Mouse (Mus musculus): Measurements from ENCODE around the gene St5. TPM values are rescaled to one million over a fixed set of nuclear protein-coding genes. Genes with fewer than 3 reads are reported as not detected.

St5 gene
- 58.9 and 61.8 TPM in 2 replicates for polyA plus RNA-seq (2015; fragmentation: Nextera tagmentation; extraction: Ambion mirVana)

DNA sequence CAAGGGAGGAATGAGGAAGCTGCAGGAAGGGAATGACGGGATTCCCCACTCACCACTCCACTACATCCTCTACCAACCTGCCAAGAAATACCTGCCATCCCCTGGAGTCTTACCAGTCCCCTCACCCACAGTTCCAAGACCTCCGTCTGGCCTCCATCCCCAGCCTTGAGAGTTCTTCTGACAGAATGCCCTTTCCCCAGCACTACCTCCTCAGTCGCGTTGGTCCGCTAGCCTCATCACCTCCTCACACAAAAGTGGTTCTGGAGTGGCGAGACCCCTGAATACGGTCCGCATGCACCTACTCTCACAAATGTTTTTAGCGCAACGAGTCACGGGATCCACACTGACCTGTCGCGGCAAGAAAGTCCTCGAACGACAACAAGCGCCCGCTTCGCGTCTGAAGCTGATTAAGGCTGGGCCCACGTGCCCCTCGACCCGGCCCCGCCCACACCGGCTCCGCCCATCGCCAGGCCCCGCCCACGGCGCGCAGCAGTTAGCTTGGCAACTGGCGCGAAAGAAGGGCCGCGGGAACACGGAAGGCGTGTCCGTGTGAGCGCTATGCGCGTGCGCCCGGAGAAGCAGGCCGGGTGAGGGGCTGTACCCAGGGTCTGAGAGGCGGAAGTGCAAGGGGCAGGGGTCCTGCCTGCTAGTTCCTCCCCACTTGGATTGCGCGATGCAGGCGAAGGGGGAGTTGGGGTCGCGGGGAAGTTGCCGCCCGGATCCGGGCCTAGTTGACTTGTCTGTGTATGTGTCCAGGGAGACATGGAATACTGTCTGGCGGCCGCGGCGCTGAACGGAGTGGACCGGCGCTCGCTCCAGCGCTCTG, at the start of gene St5, which contains the start of gene Akip1:
Gene St5 (minus strand): TSS at position 416 of the 826 bp plus-strand sequence.
Gene Akip1 (plus strand): TSS at position 501 of the 826 bp plus-strand sequence.
- peak within 1 kb of the TSS; percentile 61 for H3K9ac ChIP-seq (replicated peaks; ENCODE audit: low read depth)
- WGBS: 1% methylated on average over 58 of the region's 61 CpGs
- peak; percentile 93 for ATAC-seq
- H3K4me2 ChIP-seq (replicated peaks; ENCODE audit: low read depth, low read length): peak within 1 kb of the TSS; percentile 58
- H3K4me3 ChIP-seq (ENCODE audit: low read depth, low read length): peak within 1 kb of the TSS; percentile 75
- peak; percentile 98 for DNase-seq (ENCODE audit: low spot score)
- no peaks in the 10 kb centered on the region for H3K9me3 ChIP-seq (ENCODE audit: low read length)
- H3K36me3 ChIP-seq (ENCODE audit: insufficient read depth, low read length): no peaks in the 10 kb centered on the region
- H3K27ac ChIP-seq (ENCODE audit: low read length): peak within 1 kb of the TSS; percentile 81
- TF ChIP-seq CTCF (IDR thresholded peaks at IDR 0.05): no peak; the same call in 1 of the 2 replicates
- TF ChIP-seq EP300 (IDR thresholded peaks at IDR 0.05): no peak
- H3K27me3 ChIP-seq (replicated peaks; ENCODE audit: insufficient read depth, low read length): no peaks in the 10 kb centered on the region
- peaks cover 11% of the 10 kb centered on the region for H3K4me1 ChIP-seq (ENCODE audit: insufficient read depth, low read depth, low read length)

GRCm38 (mm10) chr7:109752008-109752925, 48.9 kb upstream of the St5 start, which contains the start of gene Tmem9b:
Gene Tmem9b (minus strand): TSS chr7:109752875.
- H3K36me3 ChIP-seq (ENCODE audit: insufficient read depth, low read length): no peaks in the 10 kb centered on the region
- peak within 1 kb of the TSS; percentile 83 for H3K4me3 ChIP-seq (ENCODE audit: low read depth, low read length)
- peaks cover 12% of the 10 kb centered on the region for H3K4me1 ChIP-seq (ENCODE audit: insufficient read depth, low read depth, low read length)
- H3K4me2 ChIP-seq (replicated peaks; ENCODE audit: low read depth, low read length): peak within 1 kb of the TSS; percentile 74
- WGBS: 2% methylated on average over 67 of the region's 74 CpGs
- ATAC-seq (peak; percentile 93), DNase-seq (ENCODE audit: low spot score) (peak; percentile 89)
- TF ChIP-seq CTCF (IDR thresholded peaks at IDR 0.05) (peak; percentile 47), EP300 (IDR thresholded peaks at IDR 0.05) (no peak)
- peak within 1 kb of the TSS; percentile 89 for H3K27ac ChIP-seq (ENCODE audit: low read length)
- H3K9ac ChIP-seq (replicated peaks; ENCODE audit: low read depth): peak within 1 kb of the TSS; percentile 73
- no peaks in the 10 kb centered on the region for H3K27me3 ChIP-seq (replicated peaks; ENCODE audit: insufficient read depth, low read length)
- H3K9me3 ChIP-seq (ENCODE audit: low read length): no peaks in the 10 kb centered on the region

GRCm38 (mm10) chr7:109751427-109752007, 48.1 kb upstream of the St5 start:
- 0 out of 2 replicates have a peak, but pooled peaks cover under 1% of the 10 kb centered on the region for H3K36me3 ChIP-seq (ENCODE audit: insufficient read depth, low read length)
- TF ChIP-seq CTCF (IDR thresholded peaks at IDR 0.05): no peak
- TF ChIP-seq EP300 (IDR thresholded peaks at IDR 0.05): no peak
- peak overlapping the region; percentile 73 for H3K9ac ChIP-seq (replicated peaks; ENCODE audit: low read depth)
- peak overlapping the region; percentile 83 for H3K4me3 ChIP-seq (ENCODE audit: low read depth, low read length)
- WGBS: 1% methylated on average over 13 of the region's 13 CpGs
- no peaks in the 10 kb centered on the region for H3K27me3 ChIP-seq (replicated peaks; ENCODE audit: insufficient read depth, low read length)
- ATAC-seq (no peak; the same call in 1 of the 2 replicates), DNase-seq (ENCODE audit: low spot score) (peak; percentile 7)
- peak overlapping the region; percentile 74 for H3K4me2 ChIP-seq (replicated peaks; ENCODE audit: low read depth, low read length)
- peaks cover 12% of the 10 kb centered on the region for H3K4me1 ChIP-seq (ENCODE audit: insufficient read depth, low read depth, low read length)
- H3K9me3 ChIP-seq (ENCODE audit: low read length): no peaks in the 10 kb centered on the region
- H3K27ac ChIP-seq (ENCODE audit: low read length): peak overlapping the region; percentile 89

- Histone ChIP-seq H3K9me3 (ENCODE audit: low read length) (no peaks in the 10 kb centered on the region), H3K9ac (replicated peaks; ENCODE audit: low read depth) (no peak overlapping the region), H3K4me3 (ENCODE audit: low read depth, low read length) (no peak overlapping the region), H3K4me2 (replicated peaks; ENCODE audit: low read depth, low read length) (no peak overlapping the region), H3K36me3 (ENCODE audit: insufficient read depth, low read length) (peaks cover 21% of the 10 kb centered on the region), H3K4me1 (ENCODE audit: insufficient read depth, low read depth, low read length) (peaks cover 6% of the 10 kb centered on the region), H3K27ac (ENCODE audit: low read length) (no peak overlapping the region), H3K27me3 (replicated peaks; ENCODE audit: insufficient read depth, low read length) (no peaks in the 10 kb centered on the region)
- TF ChIP-seq EP300 (IDR thresholded peaks at IDR 0.05) (no peak), CTCF (IDR thresholded peaks at IDR 0.05) (peak; percentile 63)
- WGBS: 35% methylated on average over 1 of the region's 1 CpGs
- DNase-seq (ENCODE audit: low spot score) (peak; percentile 62), ATAC-seq (no peak)
Observed at GRCm38 (mm10) chr7:109747747-109748146, 44.3 kb upstream of the St5 start.

DNA sequence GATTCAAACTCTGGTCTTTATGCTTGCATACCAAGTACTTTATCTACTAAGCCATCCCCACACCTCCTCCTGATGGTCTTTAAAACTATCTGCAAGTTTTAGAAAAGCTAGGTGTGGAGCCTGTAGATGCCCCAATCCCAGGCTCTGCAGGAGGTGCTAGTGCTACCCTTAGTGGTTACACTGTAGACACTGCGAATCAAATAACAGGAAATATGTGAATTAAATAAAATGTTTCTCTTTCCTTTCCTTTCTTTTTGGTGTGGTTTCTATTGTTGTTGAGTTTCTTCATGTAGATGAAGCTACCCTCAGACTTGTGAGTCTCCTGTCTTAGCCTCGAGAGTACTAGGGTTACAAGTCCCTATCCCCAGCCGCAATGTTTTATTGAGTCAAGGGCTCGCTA, 38.3 kb upstream of the St5 start:
- no peaks in the 10 kb centered on the region for H3K9me3 ChIP-seq (ENCODE audit: low read length)
- no peak overlapping the region for H3K9ac ChIP-seq (replicated peaks; ENCODE audit: low read depth)
- DNase-seq (ENCODE audit: low spot score) (no peak), ATAC-seq (no peak)
- H3K4me2 ChIP-seq (replicated peaks; ENCODE audit: low read depth, low read length): no peak overlapping the region
- H3K4me3 ChIP-seq (ENCODE audit: low read depth, low read length): no peak overlapping the region
- H3K27ac ChIP-seq (ENCODE audit: low read length): no peak overlapping the region
- no peaks in the 10 kb centered on the region for H3K27me3 ChIP-seq (replicated peaks; ENCODE audit: insufficient read depth, low read length)
- peaks cover 30% of the 10 kb centered on the region for H3K36me3 ChIP-seq (ENCODE audit: insufficient read depth, low read length)
- 83% methylated on average over 4 of the region's 4 CpGs for WGBS
- no peak for TF ChIP-seq CTCF (IDR thresholded peaks at IDR 0.05)
- no peak for TF ChIP-seq EP300 (IDR thresholded peaks at IDR 0.05)
- no peaks in the 10 kb centered on the region; the same call in 1 of the 2 replicates for H3K4me1 ChIP-seq (ENCODE audit: insufficient read depth, low read depth, low read length)
